In the genomic region with DNA sequence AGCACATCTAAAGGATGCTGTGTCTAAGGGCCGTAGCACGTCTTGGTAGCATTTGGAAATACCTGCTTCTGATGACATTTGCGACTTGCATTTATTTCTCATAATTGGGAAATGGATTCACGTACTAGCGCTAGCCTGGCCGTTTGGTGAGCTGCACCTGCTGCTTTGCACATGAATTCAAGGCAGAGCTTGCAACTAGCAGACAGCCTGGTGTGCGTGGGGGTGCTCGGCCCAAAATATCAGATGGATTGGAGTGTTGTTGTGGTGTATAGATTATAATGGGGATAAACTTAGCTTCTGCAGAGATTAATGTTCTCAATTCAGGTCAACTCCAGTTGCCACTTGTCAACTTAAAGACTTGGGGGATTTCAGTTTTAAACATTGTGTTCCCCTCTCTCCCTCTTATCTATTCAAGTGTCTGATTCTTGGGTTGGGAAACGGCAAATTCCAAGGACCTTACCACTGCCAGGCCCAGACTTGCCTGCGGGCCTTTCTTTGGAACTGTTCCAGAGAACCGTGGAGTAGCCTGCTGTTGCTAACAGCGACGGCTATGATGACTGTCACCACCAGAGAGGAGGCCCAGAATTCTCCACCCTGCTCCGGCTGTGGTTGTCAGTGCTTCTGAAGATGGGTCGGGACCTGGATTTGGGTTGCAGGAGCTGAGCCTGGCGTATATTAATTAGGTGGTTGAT, we compare ENCODE assay signal across 8 mouse cellular contexts. TPM values are rescaled to one million over a fixed set of nuclear protein-coding genes. Genes with fewer than 3 reads are reported as not detected.
A peak's percentile ranks its signal among the peaks of the same experiment; 100 is the strongest.
DNase-seq lines count a peak whose midpoint lies in the region; ATAC-seq lines count a peak whose summit lies in the region.

No protein-coding gene starts in this region.

- H3K9ac ChIP-seq in hindbrain, embryonic 14.5 days, result no peak overlapping the region
- no peak overlapping the region for H3K9ac ChIP-seq in midbrain, embryonic 15.5 days
- no peak overlapping the region for H3K9ac ChIP-seq in intestine, embryonic 15.5 days

- H3K27me3 ChIP-seq in hindbrain, embryonic 14.5 days (ENCODE audit: control insufficient read depth, insufficient read depth, low read length), result no peaks in the 10 kb centered on the region
- no peaks in the 10 kb centered on the region for H3K27me3 ChIP-seq in hindbrain, embryonic 10.5 days (ENCODE audit: insufficient read depth, poor library complexity, severe bottlenecking)
- no peaks in the 10 kb centered on the region for H3K27me3 ChIP-seq in midbrain, embryonic 15.5 days (replicated peaks)
- no peaks in the 10 kb centered on the region for H3K27me3 ChIP-seq in intestine, embryonic 15.5 days (replicated peaks)

- no peak overlapping the region for H3K4me3 ChIP-seq in hindbrain, embryonic 14.5 days (replicated peaks; ENCODE audit: low read length)
- no peak overlapping the region for H3K4me3 ChIP-seq in hindbrain, embryonic 10.5 days
- H3K4me3 ChIP-seq in midbrain, embryonic 15.5 days, result no peak overlapping the region
- H3K4me3 ChIP-seq in intestine, embryonic 15.5 days (replicated peaks), result no peak overlapping the region

- no peak for ATAC-seq in hindbrain, embryonic 14.5 days (ENCODE audit: low FRiP score)
- ATAC-seq in midbrain, embryonic 15.5 days (replicated peaks), result peak; percentile 35; the same call in 1 of the 2 replicates
- ATAC-seq in intestine, embryonic 15.5 days, result no peak

- peak overlapping the region; percentile 76; the same call in 1 of the 2 replicates for H3K27ac ChIP-seq in hindbrain, embryonic 14.5 days
- no peak overlapping the region for H3K27ac ChIP-seq in hindbrain, embryonic 10.5 days
- peak overlapping the region; percentile 79 for H3K27ac ChIP-seq in midbrain, embryonic 15.5 days
- no peak overlapping the region for H3K27ac ChIP-seq in intestine, embryonic 15.5 days

- H3K9me3 ChIP-seq in hindbrain, embryonic 14.5 days (ENCODE audit: control insufficient read depth, low read length), result no peaks in the 10 kb centered on the region
- H3K9me3 ChIP-seq in hindbrain, embryonic 10.5 days, result no peaks in the 10 kb centered on the region
- no peaks in the 10 kb centered on the region for H3K9me3 ChIP-seq in midbrain, embryonic 15.5 days
- no peaks in the 10 kb centered on the region for H3K9me3 ChIP-seq in intestine, embryonic 15.5 days

- H3K36me3 ChIP-seq in hindbrain, embryonic 14.5 days (replicated peaks; ENCODE audit: control insufficient read depth, insufficient read depth), result no peaks in the 10 kb centered on the region
- no peaks in the 10 kb centered on the region for H3K36me3 ChIP-seq in hindbrain, embryonic 10.5 days
- no peaks in the 10 kb centered on the region for H3K36me3 ChIP-seq in midbrain, embryonic 15.5 days (replicated peaks)
- no peaks in the 10 kb centered on the region for H3K36me3 ChIP-seq in intestine, embryonic 15.5 days

- DNase-seq in hindbrain, embryonic 14.5 days (ENCODE audit: low spot score), result peak; percentile 69
- no peak for DNase-seq in hindbrain, embryonic 10.5 days (ENCODE audit: low spot score)
- DNase-seq in adrenal gland, postnatal 36 days, result peak; percentile 73
- peak; percentile 61 to 71 for DNase-seq in frontal cortex, postnatal 10 days (ENCODE audit: low spot score in 2 of 2)
- DNase-seq in layer of hippocampus, postnatal 10 days (ENCODE audit: low spot score in 2 of 2), result peak; percentile 59 to 64
- DNase-seq in gastrocnemius, postnatal 4 days (ENCODE audit: low spot score in 2 of 2), result no peak

- 49% methylated on average over 16 of the region's 16 CpGs for WGBS in hindbrain, embryonic 14.5 days
- 86% methylated on average over 16 of the region's 16 CpGs for WGBS in hindbrain, embryonic 10.5 days
- 39% methylated on average over 16 of the region's 16 CpGs for WGBS in midbrain, embryonic 15.5 days
- 65% methylated on average over 16 of the region's 16 CpGs for WGBS in intestine, embryonic 15.5 days

- H3K4me2 ChIP-seq in hindbrain, embryonic 14.5 days (replicated peaks), result no peak overlapping the region
- H3K4me2 ChIP-seq in midbrain, embryonic 15.5 days, result no peak overlapping the region
- H3K4me2 ChIP-seq in intestine, embryonic 15.5 days (replicated peaks), result no peak overlapping the region

- peaks cover 43% of the 10 kb centered on the region for H3K4me1 ChIP-seq in hindbrain, embryonic 14.5 days (replicated peaks; ENCODE audit: control insufficient read depth, insufficient read depth, low read length)
- peaks cover 32% of the 10 kb centered on the region for H3K4me1 ChIP-seq in hindbrain, embryonic 10.5 days (replicated peaks)
- H3K4me1 ChIP-seq in midbrain, embryonic 15.5 days, result peaks cover 41% of the 10 kb centered on the region
- H3K4me1 ChIP-seq in intestine, embryonic 15.5 days (replicated peaks), result peaks cover 33% of the 10 kb centered on the region

RNA-seq across cellular contexts. Expression of gene Arntl, which starts 42.0 kb away (rescaled TPM):
- polyA plus RNA-seq in hindbrain, embryonic 14.5 days (2014; fragmentation: Nextera tagmentation; extraction: Ambion mirVana), result 16.9 and 17.7 TPM in 2 replicates
- polyA plus RNA-seq in hindbrain, embryonic 10.5 days (2016; fragmentation: Nextera tagmentation; extraction: Ambion mirVana), result 7.2 and 7.3 TPM in 2 replicates
- 10 to 100 TPM in 1 of 2 experiments, 1 to 10 TPM in 1; 8.9 to 32.5 TPM for total RNA-seq in adrenal gland, postnatal 36 days (2021)
- total RNA-seq in layer of hippocampus, postnatal 10 days (2021), result 10 to 100 TPM; 26.3 to 28.1 TPM
- 15.4 and 16.7 TPM in 2 replicates for polyA plus RNA-seq in midbrain, embryonic 15.5 days (2015; fragmentation: Nextera tagmentation; extraction: Ambion mirVana)
- polyA plus RNA-seq in intestine, embryonic 15.5 days (2015; fragmentation: Nextera tagmentation; extraction: Ambion mirVana), result 8.4 and 8.5 TPM in 2 replicates
- total RNA-seq in gastrocnemius, postnatal 4 days (2021), result 10 to 100 TPM in 1 of 2 experiments, 1 to 10 TPM in 1; 9.0 to 10.7 TPM

Comparison
In these comparisons a context has a peak if more than half of its experiments do, and no peak if none do; other contexts are left out.
1. DNase-seq: peak in hindbrain, embryonic 14.5 days (single experiment), adrenal gland, postnatal 36 days (2 of 2), frontal cortex, postnatal 10 days (2 of 2) and layer of hippocampus, postnatal 10 days (2 of 2); none in hindbrain, embryonic 10.5 days (single experiment) and gastrocnemius, postnatal 4 days (0 of 2).
2. H3K27ac ChIP-seq: peak in hindbrain, embryonic 14.5 days (single experiment) and midbrain, embryonic 15.5 days (single experiment); none in hindbrain, embryonic 10.5 days (single experiment) and intestine, embryonic 15.5 days (single experiment).